Comparison of ENCODE assay signal across 8 mouse cellular contexts in the genomic region with DNA sequence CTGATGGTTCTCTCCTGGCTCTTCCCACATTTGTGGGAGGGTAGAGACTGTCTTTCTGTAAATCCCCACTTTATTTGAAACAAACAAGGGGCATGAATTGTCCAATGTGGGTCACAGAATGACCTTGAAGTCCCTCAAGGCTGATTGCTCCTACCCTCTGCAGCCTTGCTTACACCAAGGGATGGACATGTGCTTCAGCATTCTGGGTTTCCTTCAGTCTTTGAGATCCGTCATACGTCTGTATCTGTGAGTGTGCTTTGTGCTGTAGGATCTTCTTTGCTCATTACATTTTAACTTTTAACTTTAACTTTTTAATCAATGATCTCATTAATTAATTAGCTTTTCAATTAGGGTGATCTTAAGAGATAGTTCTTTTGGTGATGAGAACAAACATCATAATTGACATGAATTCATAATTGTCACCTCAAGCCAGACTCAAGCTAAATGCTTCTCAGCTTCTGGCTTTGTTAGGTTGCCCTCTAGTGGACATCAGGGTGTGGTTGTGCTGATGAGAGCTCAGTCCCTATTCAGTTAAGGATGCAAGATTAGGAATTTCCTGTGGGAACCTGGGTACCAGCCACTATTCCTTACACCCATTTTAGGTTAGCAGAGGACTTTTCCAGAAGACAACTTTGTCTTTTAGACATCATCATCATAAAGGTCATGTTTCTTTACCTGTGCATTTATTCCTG. TPM values are rescaled to one million over a fixed set of nuclear protein-coding genes. Genes with fewer than 3 reads are reported as not detected.
DNase-seq lines count a peak whose midpoint lies in the region; ATAC-seq lines count a peak whose summit lies in the region.

No protein-coding gene starts in this region.

- H3K27me3 ChIP-seq in forebrain, embryonic 16.5 days (replicated peaks; ENCODE audit: control insufficient read depth, insufficient read depth, low read length) = no peaks in the 10 kb centered on the region

- no peaks in the 10 kb centered on the region for H3K36me3 ChIP-seq in forebrain, embryonic 16.5 days (ENCODE audit: control insufficient read depth, insufficient read depth)

- H3K27ac ChIP-seq in forebrain, embryonic 16.5 days (ENCODE audit: low read length) = no peak overlapping the region

- H3K4me2 ChIP-seq in forebrain, embryonic 16.5 days (ENCODE audit: low read length) = no peak overlapping the region

- no peak overlapping the region for H3K4me3 ChIP-seq in forebrain, embryonic 16.5 days (replicated peaks; ENCODE audit: low read length)

- H3K4me1 ChIP-seq in forebrain, embryonic 16.5 days (replicated peaks; ENCODE audit: control insufficient read depth, insufficient read depth, low read length) = no peaks in the 10 kb centered on the region

- H3K9ac ChIP-seq in forebrain, embryonic 16.5 days (replicated peaks; ENCODE audit: low read depth, low read length) = no peak overlapping the region

- peak; percentile 41 to 83 for DNase-seq in adrenal gland, adult (ENCODE audit: inconsistent age in 2 of 2, low spot score in 1 of 2)
- no peak for DNase-seq in adrenal gland, postnatal 4 days (ENCODE audit: low spot score in 2 of 2)
- DNase-seq in 3T3-L1 (ENCODE audit: low read depth, low spot score) = peak; percentile 83
- peak; percentile 65 for DNase-seq in cerebellum, adult 11 months
- peak; percentile 54 for DNase-seq in kidney, postnatal 14 days

- WGBS in forebrain, embryonic 16.5 days = 87% methylated on average over 2 of the region's 2 CpGs

- no peaks in the 10 kb centered on the region for H3K9me3 ChIP-seq in forebrain, embryonic 16.5 days (ENCODE audit: control insufficient read depth, low read length)

- peak; percentile 84 for ATAC-seq in forebrain, embryonic 16.5 days
- peak; percentile 67; the same call in 1 of the 2 replicates for ATAC-seq in megakaryocyte-erythroid progenitor cell, adult 5-6 weeks (replicated peaks; ENCODE audit: low FRiP score, low TSS enrichment, poor library complexity, severe bottlenecking)
- no peak for ATAC-seq in granulocyte monocyte progenitor cell, adult 5-6 weeks (replicated peaks; ENCODE audit: poor library complexity, severe bottlenecking)

RNA-seq across cellular contexts. Expression of a gene that starts 53.2 kb away (rescaled TPM):
- 10 to 100 TPM; 53.2 to 54.9 TPM for total RNA-seq in adrenal gland, postnatal 4 days (2021)
- polyA plus RNA-seq in forebrain, embryonic 16.5 days (2015; fragmentation: Nextera tagmentation; extraction: Ambion mirVana) = 33.8 and 37.9 TPM in 2 replicates
- total RNA-seq in megakaryocyte-erythroid progenitor cell, adult 5-6 weeks (2014; fragmentation: Nextera tagmentation) = not detected in 2 replicates
- total RNA-seq in megakaryocyte-erythroid progenitor cell, adult 5-6 weeks (2017) = not detected in 2 replicates
- total RNA-seq in granulocyte monocyte progenitor cell, adult 5-6 weeks (2014; fragmentation: Nextera tagmentation) = 1.6 TPM in 1 of 2 replicates, not detected in the other
- not detected in 2 replicates for total RNA-seq in granulocyte monocyte progenitor cell, adult 5-6 weeks (2017)

Comparison
In these comparisons a context has a peak if more than half of its experiments do, and no peak if none do; other contexts are left out.
1. DNase-seq: peak in adrenal gland, adult (2 of 2), 3T3-L1 (single experiment), cerebellum, adult 11 months (single experiment) and kidney, postnatal 14 days (single experiment); none in adrenal gland, postnatal 4 days (0 of 2).
2. RNA of a gene that starts 53.2 kb away (total RNA-seq): 53.2 to 54.9 TPM in adrenal gland, postnatal 4 days; 1.6 TPM in granulocyte monocyte progenitor cell, adult 5-6 weeks and not detected in megakaryocyte-erythroid progenitor cell, adult 5-6 weeks; every median in the first group is over 10 times any median in the second.